Mouse (Mus musculus) limb, embryonic 11.5 days (tissue): ENCODE results near the gene Cacna1d. TPM values are rescaled to one million over a fixed set of nuclear protein-coding genes. Genes with fewer than 3 reads are reported as not detected.

Experiments
- ATAC-seq: fragments of 200-750 bp; cut with Nextera tagmentation; 2 replicates; pipeline ENCODE4 v1.8.0; 2017; ENCODE audit warnings: low read depth; ENCODE audit not compliant: insufficient number of reproducible peaks, low FRiP score, low TSS enrichment
- DNase-seq: peaks from one replicate; pipeline ENCODE4 v3.0.0-alpha.2; 2015; ENCODE audit warnings: low spot score
- H3K27ac ChIP-seq: fragments of 300-500 bp; sonication (generic); replicated peaks from 2 replicates; pipeline ENCODE4 v1.5.1; 2014; ENCODE audit warnings: low read depth, mild to moderate bottlenecking, low read length
- H3K27me3 ChIP-seq: fragments of 300-500 bp; sonication (generic); 2 replicates; pipeline ENCODE4 v1.6.1; 2014; ENCODE audit warnings: mild to moderate bottlenecking, low read length, mixed read lengths; ENCODE audit not compliant: control insufficient read depth, insufficient read depth
- H3K36me3 ChIP-seq: fragments of 300-500 bp; sonication (generic); 2 replicates; pipeline ENCODE4 v1.6.1; 2014; ENCODE audit warnings: mild to moderate bottlenecking, low read length, moderate library complexity, mixed read lengths; ENCODE audit not compliant: control insufficient read depth, insufficient read depth
- H3K4me1 ChIP-seq: fragments of 300-500 bp; sonication (generic); 2 replicates; pipeline ENCODE4 v1.6.1; 2014; ENCODE audit warnings: low read length, mixed read lengths; ENCODE audit not compliant: control insufficient read depth, insufficient read depth
- H3K4me2 ChIP-seq: fragments of 300-500 bp; sonication (generic); 2 replicates; pipeline ENCODE4 v1.6.1; 2014; ENCODE audit warnings: low read depth, mild to moderate bottlenecking, moderate library complexity; ENCODE audit not compliant: severe bottlenecking
- H3K4me3 ChIP-seq: fragments of 300-500 bp; sonication (generic); 2 replicates; pipeline ENCODE4 v1.5.1; 2014; ENCODE audit warnings: low read depth, low read length
- H3K9ac ChIP-seq: fragments of 300-500 bp; sonication (generic); 2 replicates; pipeline ENCODE4 v1.6.1; 2014; ENCODE audit warnings: mild to moderate bottlenecking, low read length
- H3K9me3 ChIP-seq: fragments of 300-500 bp; sonication (generic); 2 replicates; pipeline ENCODE4 v1.6.1; 2016; ENCODE audit warnings: low read length; ENCODE audit not compliant: control insufficient read depth
- WGBS: fragments of 180-500 bp; shearing (Covaris S2); extraction: QIAGEN DNeasy Blood & Tissue Kit; methylation state at CpG from one replicate; pipeline ENCODE4 v1.1.7; 2014; 5-methylcytosine and 5-hydroxymethylcytosine counted together
- polyA plus RNA-seq: library from polyadenylated mRNA; unstranded; fragments of >200 nt; fragmentation: Nextera tagmentation; extraction: Ambion mirVana; gene quantifications from 2 replicates; pipeline ENCODE4 v1.2.1, GENCODE M21; 2014

Gene Cacna1d
- polyA plus RNA-seq, 1 experiment from 2014 or later: 2.1 TPM

DNA sequence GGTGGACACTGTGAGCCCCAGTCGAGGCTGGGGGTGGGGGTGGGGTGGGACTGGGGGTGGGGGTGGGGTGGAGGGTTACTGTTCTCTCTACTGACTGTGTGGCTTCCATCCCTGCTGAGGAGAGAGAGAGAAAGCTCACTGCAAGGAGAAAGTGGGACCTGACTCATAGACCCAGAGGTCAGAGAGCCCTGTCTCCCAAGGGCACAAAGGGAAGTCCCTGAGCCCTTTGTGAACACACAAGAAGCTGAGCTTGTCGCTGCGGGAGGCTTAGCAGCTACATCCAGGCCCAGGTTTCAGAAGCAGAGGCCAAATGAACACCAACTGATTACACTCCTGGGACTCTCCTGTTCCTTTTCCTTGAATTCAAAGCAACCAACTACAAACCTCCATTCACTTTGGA lies 360.0 kb downstream of the Cacna1d start:
- Histone ChIP-seq H3K27me3 (no peaks in the 10 kb centered on the region), H3K4me2 (no peak overlapping the region), H3K36me3 (no peaks in the 10 kb centered on the region), H3K4me1 (no peaks in the 10 kb centered on the region), H3K4me3 (no peak overlapping the region), H3K27ac (no peak overlapping the region), H3K9ac (no peak overlapping the region), H3K9me3 (no peaks in the 10 kb centered on the region)
- no peak for DNase-seq
- 38% methylated on average over 3 of the region's 3 CpGs for WGBS
- no peak for ATAC-seq

DNA sequence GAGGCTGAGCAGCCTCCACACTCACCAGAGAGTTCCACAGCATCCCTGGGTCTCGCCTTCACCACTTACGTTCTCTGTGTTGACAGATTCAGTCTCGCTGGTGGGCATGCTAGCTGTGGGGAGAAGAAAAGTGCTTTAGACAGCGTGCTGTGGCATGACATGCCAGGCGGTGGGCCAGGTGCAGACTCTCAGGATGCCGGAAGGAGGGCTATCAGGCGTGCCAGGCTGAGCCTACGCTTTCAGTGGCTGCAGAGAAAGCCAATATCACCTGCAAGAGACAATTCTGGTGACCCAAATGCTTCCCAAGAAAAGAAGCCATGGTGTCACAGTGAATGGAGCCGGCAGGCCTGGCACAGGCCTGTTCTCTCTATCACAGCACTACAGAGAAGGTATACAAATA lies 361.2 kb downstream of the Cacna1d start:
- Histone ChIP-seq H3K27ac (no peak overlapping the region), H3K4me2 (no peak overlapping the region), H3K4me3 (no peak overlapping the region), H3K9ac (no peak overlapping the region), H3K36me3 (no peaks in the 10 kb centered on the region), H3K27me3 (no peaks in the 10 kb centered on the region), H3K9me3 (no peaks in the 10 kb centered on the region), H3K4me1 (no peaks in the 10 kb centered on the region)
- ATAC-seq: no peak
- no peak for DNase-seq
- 94% methylated on average over 9 of the region's 9 CpGs for WGBS

DNA sequence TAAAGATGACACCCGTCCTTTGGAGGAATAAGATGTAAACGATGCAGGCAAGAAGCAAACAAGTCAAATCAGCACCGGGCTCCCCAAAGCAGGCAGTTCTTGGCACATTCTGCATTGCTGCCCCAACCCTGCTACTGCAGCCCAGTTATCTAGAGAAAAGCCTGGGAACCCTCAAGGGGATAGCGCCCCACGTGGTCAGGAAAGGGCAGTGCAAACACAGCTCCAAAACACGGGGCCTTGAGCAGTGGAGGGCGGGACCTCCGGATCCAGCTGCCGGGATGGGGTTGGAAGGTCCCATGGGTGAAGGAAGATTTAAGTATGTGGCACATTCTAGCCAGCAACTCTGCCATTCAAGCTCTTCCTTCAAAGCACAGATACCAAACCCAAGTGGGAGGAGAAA lies 361.9 kb downstream of the Cacna1d start:
- Histone ChIP-seq H3K4me3 (no peak overlapping the region), H3K4me2 (no peak overlapping the region), H3K9ac (no peak overlapping the region), H3K4me1 (no peaks in the 10 kb centered on the region), H3K27me3 (no peaks in the 10 kb centered on the region), H3K36me3 (no peaks in the 10 kb centered on the region), H3K9me3 (no peaks in the 10 kb centered on the region), H3K27ac (no peak overlapping the region)
- WGBS: 36% methylated on average over 9 of the region's 9 CpGs
- peak; percentile 54 for DNase-seq
- no peak for ATAC-seq

DNA sequence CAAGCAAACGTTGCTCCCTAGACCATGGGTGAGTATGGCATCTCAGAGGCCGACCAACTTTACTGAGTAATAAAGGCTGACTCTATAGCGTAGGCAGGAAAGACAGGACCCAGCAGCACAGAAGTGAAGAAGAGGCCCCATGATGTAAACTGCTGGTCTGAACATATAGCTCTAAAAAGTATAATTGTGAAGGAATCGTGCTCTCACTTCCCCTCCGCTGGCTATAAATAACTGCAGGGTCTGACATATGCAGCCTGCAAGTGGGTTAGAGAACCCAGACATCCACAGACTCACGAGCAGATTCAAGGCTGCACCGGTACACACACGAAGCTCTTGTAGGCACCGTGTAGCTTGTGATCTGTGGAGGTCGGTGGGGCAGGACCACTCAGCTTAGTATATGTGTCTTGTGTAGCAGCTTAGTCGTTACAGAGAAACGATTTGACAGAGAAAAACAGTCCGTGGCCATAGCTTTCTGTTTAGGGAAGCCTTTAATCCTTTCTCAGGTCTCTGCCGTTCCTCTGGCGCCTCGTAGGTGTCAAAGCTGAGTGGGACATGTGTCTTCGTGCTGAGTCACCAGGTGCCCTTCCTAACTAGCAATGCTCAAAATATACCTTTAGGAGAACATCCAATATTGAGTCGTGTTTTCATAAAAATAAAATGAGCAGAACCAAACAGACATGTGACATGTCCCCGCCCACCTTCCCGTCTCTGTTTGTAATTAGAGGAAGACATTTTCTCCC lies 366.1 kb downstream of the Cacna1d start:
- DNase-seq: no peak
- Histone ChIP-seq H3K27me3 (no peaks in the 10 kb centered on the region), H3K4me3 (no peak overlapping the region), H3K4me1 (no peaks in the 10 kb centered on the region), H3K4me2 (no peak overlapping the region), H3K36me3 (no peaks in the 10 kb centered on the region), H3K27ac (no peak overlapping the region), H3K9ac (no peak overlapping the region), H3K9me3 (no peaks in the 10 kb centered on the region)
- WGBS: 67% methylated on average over 20 of the region's 20 CpGs
- ATAC-seq: no peak

DNA sequence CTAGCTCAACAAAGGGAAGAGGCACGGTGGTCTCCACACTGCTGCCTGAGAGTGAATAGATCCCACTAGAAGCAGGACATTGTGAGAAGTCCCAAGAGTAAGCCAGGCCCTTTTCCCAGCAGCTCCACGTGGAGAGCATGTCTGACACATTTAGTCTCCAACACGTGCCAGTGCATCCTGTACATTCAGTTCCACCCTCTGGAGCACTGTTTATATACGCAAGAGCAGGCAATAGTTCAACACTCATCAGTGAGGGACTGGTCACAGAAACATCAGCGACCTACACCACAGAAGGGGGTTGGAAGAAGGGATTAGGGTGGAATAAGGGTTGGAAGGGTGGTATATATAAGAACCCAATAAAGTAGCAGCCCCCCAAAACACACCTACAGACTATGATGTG lies 371.2 kb downstream of the Cacna1d start:
- no peaks in the 10 kb centered on the region for H3K36me3 ChIP-seq
- 78% methylated on average over 5 of the region's 5 CpGs for WGBS
- H3K9ac ChIP-seq: no peak overlapping the region
- no peak overlapping the region for H3K4me2 ChIP-seq
- H3K4me3 ChIP-seq: no peak overlapping the region
- ATAC-seq (no peak), DNase-seq (no peak)
- no peak overlapping the region for H3K27ac ChIP-seq
- H3K9me3 ChIP-seq: no peaks in the 10 kb centered on the region
- no peaks in the 10 kb centered on the region for H3K27me3 ChIP-seq
- H3K4me1 ChIP-seq: no peaks in the 10 kb centered on the region

DNA sequence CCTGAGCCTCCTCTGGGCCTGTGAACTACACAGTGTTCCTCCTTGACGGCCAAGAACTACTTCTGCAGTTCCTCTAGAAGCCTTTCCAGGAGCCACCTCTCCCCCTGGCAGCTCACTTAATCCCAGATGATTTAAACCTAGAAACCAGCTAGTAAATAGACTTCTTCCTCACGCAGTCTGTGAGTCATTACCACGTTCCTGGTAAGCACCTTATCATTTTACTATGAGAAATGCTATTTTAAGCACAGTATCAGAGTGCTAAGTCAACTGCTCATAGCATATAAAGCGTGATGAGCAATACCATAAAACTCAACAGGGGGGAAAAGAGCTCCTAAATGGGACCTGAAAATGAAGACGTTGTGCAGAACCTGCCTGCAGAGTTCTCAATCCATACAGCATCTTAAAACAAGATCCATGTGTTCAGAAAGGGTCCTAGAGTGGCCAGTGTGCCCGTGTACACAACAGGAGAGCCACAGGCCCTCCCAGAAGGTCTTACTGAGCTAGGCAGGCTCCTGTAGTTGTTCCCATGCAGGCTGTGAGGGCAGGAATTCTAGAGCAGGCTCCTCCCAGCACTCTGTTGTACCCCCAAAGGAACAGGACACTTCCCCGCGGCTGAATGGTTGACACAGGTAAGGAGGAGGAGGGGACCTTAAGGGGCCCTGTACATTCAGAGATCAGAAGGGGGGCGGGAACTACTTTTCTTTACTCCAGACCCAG lies 377.7 kb downstream of the Cacna1d start:
- no peak overlapping the region for H3K4me3 ChIP-seq
- H3K27ac ChIP-seq: no peak overlapping the region
- no peak overlapping the region for H3K4me2 ChIP-seq
- WGBS: 45% methylated on average over 9 of the region's 9 CpGs
- no peak overlapping the region for H3K9ac ChIP-seq
- ATAC-seq: no peak
- no peak for DNase-seq
- no peaks in the 10 kb centered on the region for H3K27me3 ChIP-seq
- H3K9me3 ChIP-seq: no peaks in the 10 kb centered on the region
- no peaks in the 10 kb centered on the region for H3K36me3 ChIP-seq
- H3K4me1 ChIP-seq: no peaks in the 10 kb centered on the region

DNA sequence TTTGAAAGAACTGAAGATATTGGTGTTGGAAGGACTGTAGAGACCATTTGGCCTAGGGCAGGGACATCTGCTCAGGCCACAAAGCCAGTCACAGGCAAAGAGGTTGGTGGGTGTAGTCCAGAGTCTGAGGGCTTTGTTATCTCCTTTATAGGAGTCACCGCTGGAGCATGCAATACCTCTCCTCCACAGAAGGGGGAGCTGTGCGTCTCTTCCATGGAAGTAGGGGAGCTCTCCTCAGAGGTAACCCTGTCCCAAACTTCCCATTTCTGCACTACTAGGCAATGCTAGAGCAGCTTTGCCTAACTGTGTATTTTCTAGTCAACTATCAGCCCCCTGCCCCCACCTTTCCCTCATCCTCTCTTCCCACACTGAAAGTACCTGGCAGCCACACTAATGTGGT lies 382.2 kb downstream of the Cacna1d start:
- peak; percentile 40 for DNase-seq
- ATAC-seq: no peak
- Histone ChIP-seq H3K4me1 (no peaks in the 10 kb centered on the region), H3K4me2 (no peak overlapping the region), H3K27ac (no peak overlapping the region), H3K36me3 (no peaks in the 10 kb centered on the region), H3K9ac (no peak overlapping the region), H3K4me3 (no peak overlapping the region), H3K9me3 (no peaks in the 10 kb centered on the region), H3K27me3 (no peaks in the 10 kb centered on the region)
- 49% methylated on average over 2 of the region's 2 CpGs for WGBS

DNA sequence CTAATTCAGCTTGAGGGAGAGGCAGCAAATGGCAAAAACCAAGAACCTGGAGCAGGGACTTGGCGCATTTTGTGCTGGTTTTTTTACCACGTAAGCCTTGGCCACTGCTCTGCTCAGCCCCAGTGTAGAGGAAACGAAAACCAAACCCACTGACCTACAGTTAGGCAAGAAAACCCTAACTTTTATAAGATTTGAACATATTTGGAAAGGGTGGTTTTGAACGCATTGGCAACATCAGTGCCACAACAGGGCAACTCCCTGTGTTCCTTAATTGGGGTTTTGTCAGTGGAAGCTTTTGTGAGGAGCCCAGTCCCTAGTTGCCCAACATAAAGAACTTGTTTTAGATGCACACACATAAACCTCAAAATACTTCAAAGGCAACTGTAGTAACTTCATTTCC lies 384.7 kb downstream of the Cacna1d start:
- no peak overlapping the region for H3K9ac ChIP-seq
- no peak for DNase-seq
- no peak for ATAC-seq
- no peak overlapping the region for H3K4me2 ChIP-seq
- H3K27ac ChIP-seq: no peak overlapping the region
- H3K4me3 ChIP-seq: no peak overlapping the region
- no peaks in the 10 kb centered on the region for H3K4me1 ChIP-seq
- no peaks in the 10 kb centered on the region for H3K9me3 ChIP-seq
- WGBS: 92% methylated on average over 4 of the region's 4 CpGs
- no peaks in the 10 kb centered on the region for H3K27me3 ChIP-seq
- H3K36me3 ChIP-seq: no peaks in the 10 kb centered on the region
